Mouse (Mus musculus): ENCODE measurements around the gene Gabrr2.

DNA sequence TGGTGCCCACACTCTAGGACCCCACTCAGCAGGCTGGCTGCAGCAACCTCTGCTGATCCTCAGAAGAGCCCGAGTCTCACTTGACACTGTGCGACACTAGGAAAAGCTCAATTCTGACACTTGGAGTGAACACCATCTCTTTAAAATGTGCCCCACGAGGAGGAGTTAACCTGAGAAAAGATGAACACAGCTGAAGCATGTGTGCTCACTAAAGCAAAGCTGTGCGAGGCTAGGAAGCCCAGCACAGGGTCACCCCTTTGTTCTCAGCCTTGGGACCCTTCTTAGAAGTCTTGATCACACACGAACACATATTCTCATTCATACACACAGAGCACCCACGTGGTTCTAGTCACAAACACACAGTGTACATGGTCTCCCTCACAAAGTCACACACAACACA lies 2.2 kb downstream of the Gabrr2 start:
- TF ChIP-seq POLR2A (IDR thresholded peaks at IDR 0.05; ENCODE audit: insufficient read depth, low read depth, low read length) = no peak
- no peak for TF ChIP-seq CTCF (IDR thresholded peaks at IDR 0.05)
- TF ChIP-seq EP300 (IDR thresholded peaks at IDR 0.05; ENCODE audit: insufficient read depth, low read depth, low read length) = no peak

Measured in heart, adult 2 months (tissue).